Mouse (Mus musculus) C2C12 (cell line): ENCODE measurements around the gene Sebox.

ENCODE experiments used
- CEBPB ChIP-seq: IDR thresholded peaks from one replicate; pipeline ENCODE4 v1.6.1; 2011; ENCODE audit warnings: low read depth, mild to moderate bottlenecking, control low read depth, moderate library complexity
- CTCF ChIP-seq: IDR thresholded peaks from one replicate; pipeline ENCODE4 v1.5.1; 2011; ENCODE audit not compliant: control insufficient read depth, insufficient read depth, insufficient read length
- MAX ChIP-seq: IDR thresholded peaks from one replicate; pipeline ENCODE4 v1.6.1; 2011; ENCODE audit warnings: mild to moderate bottlenecking, control low read depth
- MYOG ChIP-seq: IDR thresholded peaks from one replicate; pipeline ENCODE4 v1.6.1; 2011; ENCODE audit not compliant: control insufficient read depth, insufficient read length; ENCODE audit errors: extremely low read depth
- USF1 ChIP-seq: IDR thresholded peaks from one replicate; pipeline ENCODE4 v1.6.1; 2011; ENCODE audit warnings: low read depth, mild to moderate bottlenecking, control low read depth, moderate library complexity

GRCm38 (mm10) chr11:78551059-78551398 lies 47.8 kb downstream of the Sebox start:
- TF ChIP-seq MAX (no peak), CTCF (no peak), CEBPB (no peak), USF1 (no peak), MYOG (no peak)
